ENCODE assay signal across 18 mouse cellular contexts in genomic region chr14:104456976-104457375, GRCm38 (mm10). TPM values are rescaled to one million over a fixed set of nuclear protein-coding genes. Genes with fewer than 3 reads are reported as not detected.
DNase-seq lines count a peak whose midpoint lies in the region; ATAC-seq lines count a peak whose summit lies in the region.
"Had no signal": no experiment of that assay in that cellular context is flagged by ENCODE, and none has a peak within 500 bp of the region (broad histone marks: within the 10 kb centered on the region; RNA-seq: fewer than 3 reads in every experiment).

No protein-coding gene starts in this region.

- WGBS in forebrain, embryonic 11.5 days, result 0% methylated on average over 5 of the region's 5 CpGs
- WGBS in forebrain, embryonic 10.5 days, result 1% methylated on average over 5 of the region's 5 CpGs
- 1% methylated on average over 5 of the region's 5 CpGs for WGBS in hindbrain, embryonic 11.5 days
- 0% methylated on average over 5 of the region's 5 CpGs for WGBS in midbrain, embryonic 11.5 days
- 2% methylated on average over 5 of the region's 5 CpGs for whole genome bisulfite sequencing in neural tube, embryonic 14.5 days

- DNase-seq in forebrain, embryonic 11.5 days (ENCODE audit: low spot score), result no peak
- no peak for DNase-seq in forebrain, embryonic 10.5 days (ENCODE audit: extremely low spot score, low spot score)
- peak; percentile 60 for DNase-seq in hindbrain, embryonic 11.5 days (ENCODE audit: low spot score)
- peak; percentile 96 for DNase-seq in midbrain, embryonic 11.5 days (ENCODE audit: low spot score, missing footprints)
- no peak for DNase-seq in testis, postnatal 14 days (ENCODE audit: low spot score)
- DNase-seq in thymus, postnatal 25 days, result no peak
- DNase-seq in heart, postnatal 36 days, result no peak
- DNase-seq: adrenal gland, adult 8-10 months; cerebellum, postnatal 36 days; heart, adult 2 months; heart, postnatal 10 days; kidney, postnatal 4 days; lung, adult 18-20 months; right cerebral cortex, adult 18-20 months; spleen, adult 18-20 months had no signal

- no peak overlapping the region for H3K9ac ChIP-seq in forebrain, embryonic 11.5 days (ENCODE audit: low read length)
- no peak overlapping the region for H3K9ac ChIP-seq in hindbrain, embryonic 11.5 days (ENCODE audit: low read depth, low read length)
- no peak overlapping the region for H3K9ac ChIP-seq in midbrain, embryonic 11.5 days (ENCODE audit: low read length)
- H3K9ac ChIP-seq in neural tube, embryonic 14.5 days (replicated peaks; ENCODE audit: low read depth, low read length), result no peak overlapping the region
- H3K9ac ChIP-seq: limb, embryonic 15.5 days had no signal

- H3K27ac ChIP-seq in forebrain, embryonic 11.5 days (ENCODE audit: low read depth, low read length), result no peak overlapping the region
- H3K27ac ChIP-seq in forebrain, embryonic 10.5 days, result no peak overlapping the region
- no peak overlapping the region for H3K27ac ChIP-seq in hindbrain, embryonic 11.5 days (ENCODE audit: low read depth, low read length)
- no peak overlapping the region for H3K27ac ChIP-seq in midbrain, embryonic 11.5 days (ENCODE audit: low read depth, low read length)
- H3K27ac ChIP-seq in neural tube, embryonic 14.5 days (ENCODE audit: low read depth, low read length), result no peak overlapping the region
- H3K27ac ChIP-seq: heart, adult 2 months; limb, embryonic 15.5 days had no signal

- H3K27me3 ChIP-seq in forebrain, embryonic 11.5 days (ENCODE audit: control insufficient read depth, insufficient read depth, low read length), result peaks cover 54% of the 10 kb centered on the region
- peaks cover 97% of the 10 kb centered on the region for H3K27me3 ChIP-seq in forebrain, embryonic 10.5 days (ENCODE audit: poor library complexity, severe bottlenecking)
- peaks cover 27% of the 10 kb centered on the region for H3K27me3 ChIP-seq in hindbrain, embryonic 11.5 days (ENCODE audit: control insufficient read depth, insufficient read depth, low read length)
- peaks cover 45% of the 10 kb centered on the region for H3K27me3 ChIP-seq in midbrain, embryonic 11.5 days (ENCODE audit: control insufficient read depth, insufficient read depth, low read length)
- peaks cover 28% of the 10 kb centered on the region for H3K27me3 ChIP-seq in neural tube, embryonic 14.5 days (ENCODE audit: control insufficient read depth, insufficient read depth, low read length)

- no peaks in the 10 kb centered on the region for H3K9me3 ChIP-seq in forebrain, embryonic 11.5 days (ENCODE audit: control insufficient read depth, low read length)
- no peaks in the 10 kb centered on the region for H3K9me3 ChIP-seq in forebrain, embryonic 10.5 days
- H3K9me3 ChIP-seq in hindbrain, embryonic 11.5 days (ENCODE audit: control insufficient read depth, low read length), result no peaks in the 10 kb centered on the region
- H3K9me3 ChIP-seq in midbrain, embryonic 11.5 days (ENCODE audit: control insufficient read depth, low read length), result no peaks in the 10 kb centered on the region
- H3K9me3 ChIP-seq in neural tube, embryonic 14.5 days (ENCODE audit: control insufficient read depth, low read length), result no peaks in the 10 kb centered on the region
- H3K9me3 ChIP-seq: limb, embryonic 15.5 days had no signal

- H3K4me2 ChIP-seq in forebrain, embryonic 11.5 days (ENCODE audit: low read depth, low read length, severe bottlenecking), result no peak overlapping the region
- no peak overlapping the region for H3K4me2 ChIP-seq in hindbrain, embryonic 11.5 days (replicated peaks; ENCODE audit: low read depth, low read length)
- no peak overlapping the region for H3K4me2 ChIP-seq in midbrain, embryonic 11.5 days
- H3K4me2 ChIP-seq in neural tube, embryonic 14.5 days (ENCODE audit: low read depth, low read length), result no peak overlapping the region
- H3K4me2 ChIP-seq: limb, embryonic 15.5 days had no signal

- H3K36me3 ChIP-seq in forebrain, embryonic 11.5 days (ENCODE audit: control insufficient read depth, insufficient read depth, low read length), result no peaks in the 10 kb centered on the region
- no peaks in the 10 kb centered on the region for H3K36me3 ChIP-seq in forebrain, embryonic 10.5 days (replicated peaks)
- H3K36me3 ChIP-seq in hindbrain, embryonic 11.5 days (ENCODE audit: control insufficient read depth, insufficient read depth, low read length), result no peaks in the 10 kb centered on the region
- H3K36me3 ChIP-seq in midbrain, embryonic 11.5 days (ENCODE audit: control insufficient read depth, insufficient read depth, low read length), result no peaks in the 10 kb centered on the region
- H3K36me3 ChIP-seq in neural tube, embryonic 14.5 days (ENCODE audit: control insufficient read depth, insufficient read depth, low read length), result no peaks in the 10 kb centered on the region
- H3K36me3 ChIP-seq: limb, embryonic 15.5 days had no signal

- intact Hi-C loops in heart, postnatal 36 days (cut with DNase I), result no loop called here

- H3K4me1 ChIP-seq in forebrain, embryonic 11.5 days (replicated peaks; ENCODE audit: control insufficient read depth, insufficient read depth, low read length), result peaks cover 6% of the 10 kb centered on the region
- H3K4me1 ChIP-seq in forebrain, embryonic 10.5 days, result peaks cover 38% of the 10 kb centered on the region
- no peaks in the 10 kb centered on the region for H3K4me1 ChIP-seq in hindbrain, embryonic 11.5 days (replicated peaks; ENCODE audit: control insufficient read depth, insufficient read depth, low read length)
- H3K4me1 ChIP-seq in midbrain, embryonic 11.5 days (ENCODE audit: control insufficient read depth, insufficient read depth, low read length), result peaks cover 7% of the 10 kb centered on the region
- 0 out of 2 replicates have a peak, but pooled peaks cover 6% of the 10 kb centered on the region for H3K4me1 ChIP-seq in neural tube, embryonic 14.5 days (ENCODE audit: control insufficient read depth, insufficient read depth, low read length)

- ATAC-seq in forebrain, embryonic 11.5 days (replicated peaks; ENCODE audit: low FRiP score), result 0 out of 2 replicates have a peak, but pooled peaks have one; percentile 27
- peak; percentile 54 for ATAC-seq in hindbrain, embryonic 11.5 days (ENCODE audit: low FRiP score)
- peak; percentile 33 for ATAC-seq in midbrain, embryonic 11.5 days (ENCODE audit: low FRiP score)
- ATAC-seq in neural tube, embryonic 14.5 days (ENCODE audit: low read depth), result peak; percentile 32; the same call in 1 of the 2 replicates
- ATAC-seq: intestine, postnatal 0 days had no signal

- no peak overlapping the region for H3K4me3 ChIP-seq in forebrain, embryonic 11.5 days (ENCODE audit: low read depth, low read length)
- no peak overlapping the region for H3K4me3 ChIP-seq in forebrain, embryonic 10.5 days
- no peak overlapping the region for H3K4me3 ChIP-seq in hindbrain, embryonic 11.5 days (ENCODE audit: low read depth, low read length)
- H3K4me3 ChIP-seq in midbrain, embryonic 11.5 days (ENCODE audit: low read depth, low read length), result no peak overlapping the region
- no peak overlapping the region for H3K4me3 ChIP-seq in neural tube, embryonic 14.5 days (ENCODE audit: low read depth, low read length)
- H3K4me3 ChIP-seq: heart, adult 2 months; limb, embryonic 15.5 days had no signal

RNA-seq across cellular contexts. Expression of gene Pou4f1, which starts 10.8 kb away (rescaled TPM):
- polyA plus RNA-seq in forebrain, embryonic 11.5 days (2014; fragmentation: Nextera tagmentation; extraction: Ambion mirVana), result 2.1 and 3.8 TPM in 2 replicates
- 1.5 and 1.6 TPM in 2 replicates for polyA plus RNA-seq in forebrain, embryonic 10.5 days (2016; fragmentation: Nextera tagmentation; extraction: Ambion mirVana)
- 56.5 and 71.1 TPM in 2 replicates for polyA plus RNA-seq in hindbrain, embryonic 11.5 days (2014; fragmentation: Nextera tagmentation; extraction: Ambion mirVana)
- 46.9 and 56.1 TPM in 2 replicates for polyA plus RNA-seq in midbrain, embryonic 11.5 days (2014; fragmentation: Nextera tagmentation; extraction: Ambion mirVana)
- 84.2 and 87.9 TPM in 2 replicates for polyA plus RNA-seq in neural tube, embryonic 14.5 days (2014; fragmentation: Nextera tagmentation; extraction: Ambion mirVana)
- total RNA-seq in heart, postnatal 36 days (2021), result under 1 TPM; 0.06 to 0.08 TPM

Comparison
In these comparisons a context has a peak if more than half of its experiments do, and no peak if none do; other contexts are left out.
1. DNase-seq: peak in hindbrain, embryonic 11.5 days (single experiment) and midbrain, embryonic 11.5 days (single experiment); none in forebrain, embryonic 11.5 days (single experiment), forebrain, embryonic 10.5 days (single experiment), testis, postnatal 14 days (single experiment), thymus, postnatal 25 days (single experiment) and heart, postnatal 36 days (0 of 2).
2. RNA of gene Pou4f1, which starts 10.8 kb away (polyA plus RNA-seq): 84.2 to 87.9 TPM in neural tube, embryonic 14.5 days, 56.5 to 71.1 TPM in hindbrain, embryonic 11.5 days and 46.9 to 56.1 TPM in midbrain, embryonic 11.5 days; 2.1 to 3.8 TPM in forebrain, embryonic 11.5 days and 1.5 to 1.6 TPM in forebrain, embryonic 10.5 days; every median in the first group is over 10 times any median in the second.
3. Peak in every context shown above with its lines, with median percentiles within 50 percentile points of each other: ATAC-seq.